Mouse (Mus musculus): ENCODE measurements around the gene Vmn1r60. TPM values are rescaled to one million over a fixed set of nuclear protein-coding genes. Genes with fewer than 3 reads are reported as not detected.
"Not testable (repeated sequence)": the region's sequence is repeated elsewhere in the genome, so short reads cannot be mapped to it uniquely, and the experiment has no call there.

Vmn1r60 gene
- not detected in 2 replicates for polyA plus RNA-seq (2012; rRNA removed)

- DNase-seq (ENCODE audit: low spot score), result not testable (repeated sequence)
Observed at GRCm38 (mm10) chr7:5547217-5547616, at the start of gene Vmn1r60. Gene Vmn1r60, minus strand, starts transcription at chr7:5547317.

- not testable (repeated sequence) for DNase-seq (ENCODE audit: low spot score)
Observed at GRCm38 (mm10) chr7:5540770-5541436, 6.2 kb downstream of the Vmn1r60 start.

DNA sequence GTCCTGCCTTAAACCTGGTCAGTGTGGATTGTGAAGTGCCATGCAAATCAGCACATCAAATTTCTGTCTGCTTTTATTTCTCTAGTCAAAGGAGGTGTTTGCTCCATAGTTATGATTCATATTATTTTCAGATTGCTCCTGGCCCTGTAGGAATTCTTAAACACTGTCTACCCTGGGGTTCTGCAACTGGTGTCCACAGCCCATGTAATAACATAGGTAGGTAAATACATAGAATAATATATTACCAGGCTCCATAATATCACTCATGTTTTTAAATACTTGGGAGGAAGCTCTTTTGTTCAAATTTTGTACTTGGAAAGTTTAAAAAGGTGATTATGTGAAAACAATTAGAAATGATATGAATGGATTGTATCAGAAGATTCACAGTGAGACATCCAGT, 53.3 kb downstream of the Vmn1r60 start, which contains the start of gene Vmn2r28:
Vmn2r28 (minus strand) TSS at position 101 of the 400 bp plus-strand sequence.
- not testable (repeated sequence) for DNase-seq (ENCODE audit: low spot score)

Other genes with a start within 250 kb of the Vmn1r60 start
- gene Gm5065, start 196.8 kb downstream of the Vmn1r60 start, polyA plus RNA-seq (2012; rRNA removed), result not detected in 2 replicates
- not detected in 2 replicates for gene Nlrp2, start 196.3 kb downstream of the Vmn1r60 start, polyA plus RNA-seq (2012; rRNA removed)
- not detected in 2 replicates for gene Vmn1r58, start 133.9 kb downstream of the Vmn1r60 start, polyA plus RNA-seq (2012; rRNA removed)
- not detected in 2 replicates for gene Vmn1r59, start 90.5 kb downstream of the Vmn1r60 start, polyA plus RNA-seq (2012; rRNA removed)
- not detected in 2 replicates for gene Vmn2r28, start 53.4 kb downstream of the Vmn1r60 start, polyA plus RNA-seq (2012; rRNA removed)
- not detected in 2 replicates for gene Vmn1r61, start 66.0 kb upstream of the Vmn1r60 start, polyA plus RNA-seq (2012; rRNA removed)
- gene Vmn1r62, start 126.3 kb upstream of the Vmn1r60 start, polyA plus RNA-seq (2012; rRNA removed), result not detected in 2 replicates